Mouse (Mus musculus) frontal cortex, postnatal 36 days (tissue): ENCODE measurements around the gene Zfp97.
"Not testable (repeated sequence)": the region's sequence is repeated elsewhere in the genome, so short reads cannot be mapped to it uniquely, and the experiment has no call there.

Experiments used
- DNase-seq, 2 experiments: peaks; one replicate each; pipeline ENCODE4 v3.0.0; 2022; ENCODE audit warnings: low spot score in 2 of 2

Gene Zfp97

DNA sequence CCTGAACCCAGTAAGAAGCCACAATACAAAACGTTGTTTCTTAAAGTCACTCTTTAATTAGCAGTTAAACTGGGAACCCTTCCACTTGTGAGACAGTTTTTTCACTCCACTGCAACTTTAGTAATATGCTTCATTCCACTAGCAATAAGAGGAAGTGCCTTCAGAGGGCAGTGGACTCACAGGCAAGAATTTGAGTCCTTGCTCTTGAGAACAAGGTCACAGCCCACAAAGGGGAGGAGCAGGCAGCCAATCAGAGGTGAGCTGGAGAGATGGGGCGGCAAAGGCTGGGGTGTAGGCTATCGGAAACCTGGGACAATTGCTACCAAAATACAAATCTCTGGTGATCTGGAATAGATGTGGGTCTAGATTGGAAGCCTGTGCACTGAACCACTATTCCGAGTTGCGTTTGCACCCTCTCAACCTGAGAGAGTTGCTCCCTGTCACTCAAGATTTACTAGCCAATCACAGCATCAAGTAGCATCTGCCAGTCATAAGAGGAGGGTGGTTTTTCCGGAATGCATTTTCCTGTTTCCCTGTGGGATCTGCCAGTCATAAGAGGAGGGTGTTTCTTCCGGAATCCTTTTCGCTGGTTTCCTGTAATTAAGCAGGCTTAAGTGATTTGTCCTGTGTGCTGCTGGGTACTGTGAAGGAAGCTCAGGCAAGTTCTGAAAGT, at the start of gene Zfp97:
TSS of gene Zfp97 (plus strand) at position 586 of the 673 bp plus-strand sequence.
- not testable (repeated sequence) for DNase-seq

DNA sequence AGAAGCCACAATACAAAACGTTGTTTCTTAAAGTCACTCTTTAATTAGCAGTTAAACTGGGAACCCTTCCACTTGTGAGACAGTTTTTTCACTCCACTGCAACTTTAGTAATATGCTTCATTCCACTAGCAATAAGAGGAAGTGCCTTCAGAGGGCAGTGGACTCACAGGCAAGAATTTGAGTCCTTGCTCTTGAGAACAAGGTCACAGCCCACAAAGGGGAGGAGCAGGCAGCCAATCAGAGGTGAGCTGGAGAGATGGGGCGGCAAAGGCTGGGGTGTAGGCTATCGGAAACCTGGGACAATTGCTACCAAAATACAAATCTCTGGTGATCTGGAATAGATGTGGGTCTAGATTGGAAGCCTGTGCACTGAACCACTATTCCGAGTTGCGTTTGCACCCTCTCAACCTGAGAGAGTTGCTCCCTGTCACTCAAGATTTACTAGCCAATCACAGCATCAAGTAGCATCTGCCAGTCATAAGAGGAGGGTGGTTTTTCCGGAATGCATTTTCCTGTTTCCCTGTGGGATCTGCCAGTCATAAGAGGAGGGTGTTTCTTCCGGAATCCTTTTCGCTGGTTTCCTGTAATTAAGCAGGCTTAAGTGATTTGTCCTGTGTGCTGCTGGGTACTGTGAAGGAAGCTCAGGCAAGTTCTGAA, 57.7 kb downstream of the Zfp97 start:
- DNase-seq: not testable (repeated sequence)

DNA sequence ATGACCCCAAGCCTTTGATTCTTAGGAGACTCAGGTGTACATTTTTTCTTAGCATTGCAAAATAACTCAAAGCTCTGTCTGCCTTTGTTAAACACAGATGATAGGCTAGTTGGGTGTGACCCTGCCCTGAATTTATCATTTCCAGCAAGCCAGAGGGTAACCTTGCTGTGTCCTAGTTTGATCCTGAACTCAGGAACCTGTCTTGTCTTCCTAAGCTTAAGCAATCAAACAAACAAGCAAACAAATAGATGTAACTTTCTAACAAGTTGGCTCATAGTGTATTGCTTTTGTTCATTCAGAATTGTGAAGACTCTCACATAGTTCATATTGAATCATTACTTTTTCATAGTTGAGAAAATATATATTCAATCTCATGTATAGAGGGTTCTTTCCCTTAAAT, 73.5 kb downstream of the Zfp97 start:
- not testable (repeated sequence) for DNase-seq

DNA sequence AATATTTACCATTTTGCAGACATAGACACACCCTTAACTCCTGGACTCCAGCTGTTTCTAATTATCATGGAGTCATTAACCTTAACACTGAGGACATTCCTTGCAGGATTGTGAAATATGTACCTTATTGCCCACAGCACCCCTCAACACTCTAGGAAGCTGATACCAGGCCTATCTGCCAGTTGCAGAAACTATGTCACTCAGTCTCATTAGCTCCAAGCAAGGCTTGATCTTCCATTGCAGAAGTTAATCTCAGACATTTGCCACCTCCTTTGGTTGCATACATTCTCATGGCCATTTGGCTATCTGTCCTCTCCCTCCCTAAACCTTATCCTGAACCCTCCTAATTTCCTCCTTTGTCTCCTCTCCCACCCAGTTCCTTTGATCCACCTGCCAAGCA, 74.0 kb downstream of the Zfp97 start:
- no peak for DNase-seq

DNA sequence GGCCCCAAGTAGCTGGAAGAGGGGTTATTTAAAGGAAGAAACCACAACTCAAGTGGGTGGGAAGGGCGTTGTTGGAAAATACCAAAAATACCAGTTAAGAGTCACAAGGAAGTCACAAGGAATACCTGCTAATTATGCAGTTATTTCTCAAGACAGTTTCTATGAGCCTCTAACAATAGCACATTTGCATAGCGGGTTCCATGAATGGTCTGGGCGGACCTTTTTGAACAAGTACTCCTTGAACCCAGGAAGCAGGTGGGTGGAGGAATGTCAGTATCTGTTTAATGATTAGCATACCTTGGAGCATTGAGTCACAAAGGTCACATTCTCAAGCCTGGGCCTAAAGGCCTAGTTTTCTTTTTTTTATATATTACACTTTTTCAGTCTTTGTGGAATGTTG, 74.9 kb downstream of the Zfp97 start:
- not testable (repeated sequence) for DNase-seq
